Mouse (Mus musculus): ENCODE measurements at regions not wholly inside any gene's neighbourhood (a gene's known extent, or its start where the extent isn't known, plus 50 kb on each side); places are given as distances from the start of the nearest gene placed in this dataset.

GRCm38 (mm10) chr7:58475139-58475538 lies 180.8 kb upstream of the Atp10a start:
- intact Hi-C loops (cut with DNase I) = no loop called here
- DNase-seq = no peak

DNA sequence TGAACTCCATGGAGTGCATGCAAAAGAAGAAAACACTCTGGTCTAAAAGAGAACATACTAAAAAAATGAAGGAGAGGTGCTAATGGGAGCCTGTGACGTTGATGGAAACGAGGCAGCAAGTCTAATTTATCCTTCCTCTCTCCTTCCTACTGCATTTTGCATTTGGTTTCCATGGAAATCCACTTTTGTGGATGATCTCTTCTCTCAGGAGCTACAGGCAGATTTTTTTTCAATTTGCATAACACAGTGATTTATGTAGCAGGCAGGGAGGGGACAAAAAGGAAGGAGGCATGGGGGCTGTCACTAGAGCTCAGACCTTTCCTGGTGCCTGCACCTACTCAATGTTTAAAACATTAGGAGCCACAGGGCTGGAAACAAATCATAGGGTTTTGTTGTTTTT lies 167.7 kb upstream of the Atp10a start:
- no peak for DNase-seq
- intact Hi-C loops (cut with DNase I) = no loop called here

Data from left cerebral cortex, postnatal 4 days (tissue).